Mouse (Mus musculus) left cerebral cortex, postnatal 25 days (tissue): ENCODE measurements around the gene Tmprss3. TPM values are rescaled to one million over a fixed set of nuclear protein-coding genes. Genes with fewer than 3 reads are reported as not detected.

ENCODE experiments used
- DNase-seq, 2 experiments: peaks; one replicate each; pipeline ENCODE4 v3.0.0; 2022; ENCODE audit warnings: low spot score in 2 of 2, mixed read lengths in 1 of 2
- intact Hi-C: fragments of 180-260 bp; cut with DNase I; formaldehyde crosslinking; loops from one replicate; pipeline ENCODE4 v1.15.1; 2025
- total RNA-seq, 2 experiments: library from RNA; stranded (reverse); gene quantifications; 2 replicates each; pipeline ENCODE4 v1.2.3; 2021

Tmprss3 gene
- under 1 TPM in 1 of 2 experiments, not detected in 1; 0.14 TPM for total RNA-seq

- no peak for DNase-seq
- intact Hi-C loops: no loop called here
Measured at GRCm38 (mm10) chr17:31198877-31199276, at the start of gene Tmprss3. Gene Tmprss3, minus strand, starts transcription at chr17:31198977.

DNA sequence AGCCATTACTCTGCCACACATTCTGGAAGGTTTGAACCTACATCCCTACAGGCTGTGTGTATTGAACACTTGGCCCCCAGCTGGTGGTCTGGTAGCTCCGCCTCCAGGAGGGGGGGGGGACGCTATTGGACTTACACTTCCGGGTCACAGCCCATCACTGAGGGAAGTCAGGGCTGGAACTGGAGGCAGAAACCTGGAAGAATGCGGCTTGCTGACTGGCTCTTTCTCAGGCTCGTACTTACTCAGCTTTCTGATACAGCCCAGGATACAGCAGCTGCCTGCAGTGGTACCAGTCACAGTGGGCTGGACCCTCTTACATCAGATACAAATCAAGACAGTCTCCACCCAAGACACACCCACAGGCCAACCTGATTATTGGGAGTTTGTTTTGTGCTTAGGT lies 48.4 kb upstream of the Tmprss3 start:
- intact Hi-C loops: no loop called here
- DNase-seq: no peak

- intact Hi-C loops: no loop called here
- DNase-seq: no peak
Measured at GRCm38 (mm10) chr17:31245321-31245720, 46.5 kb upstream of the Tmprss3 start.

GRCm38 (mm10) chr17:31242764-31243163 lies 44.0 kb upstream of the Tmprss3 start:
- intact Hi-C loops: loop anchor here (5.0 kb wide), 1 partner anchor 105 kb away; no protein-coding TSS in a partner anchor
- no peak for DNase-seq

DNA sequence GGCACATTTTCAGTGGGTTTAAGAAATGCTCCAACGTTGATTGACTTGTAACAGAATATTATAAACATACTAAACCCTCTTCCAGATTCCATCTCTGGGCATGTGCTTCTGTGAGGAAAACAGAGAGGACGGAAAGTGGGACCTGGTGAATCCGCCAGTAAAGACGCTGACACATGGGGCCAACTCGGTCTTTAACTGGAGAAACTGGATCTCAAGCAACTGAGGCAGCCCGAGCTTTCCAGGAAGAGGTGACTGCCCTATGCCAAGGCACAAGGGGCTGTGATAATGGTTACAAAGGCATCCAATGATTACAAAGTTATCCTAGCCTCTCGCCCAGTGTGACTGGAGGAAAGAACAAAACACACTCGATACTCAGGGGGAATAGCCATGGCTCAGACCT lies 42.4 kb upstream of the Tmprss3 start:
- intact Hi-C loops: loop anchor here (5.0 kb wide), 1 partner anchor 104 kb away; no protein-coding TSS in a partner anchor
- no peak for DNase-seq

DNA sequence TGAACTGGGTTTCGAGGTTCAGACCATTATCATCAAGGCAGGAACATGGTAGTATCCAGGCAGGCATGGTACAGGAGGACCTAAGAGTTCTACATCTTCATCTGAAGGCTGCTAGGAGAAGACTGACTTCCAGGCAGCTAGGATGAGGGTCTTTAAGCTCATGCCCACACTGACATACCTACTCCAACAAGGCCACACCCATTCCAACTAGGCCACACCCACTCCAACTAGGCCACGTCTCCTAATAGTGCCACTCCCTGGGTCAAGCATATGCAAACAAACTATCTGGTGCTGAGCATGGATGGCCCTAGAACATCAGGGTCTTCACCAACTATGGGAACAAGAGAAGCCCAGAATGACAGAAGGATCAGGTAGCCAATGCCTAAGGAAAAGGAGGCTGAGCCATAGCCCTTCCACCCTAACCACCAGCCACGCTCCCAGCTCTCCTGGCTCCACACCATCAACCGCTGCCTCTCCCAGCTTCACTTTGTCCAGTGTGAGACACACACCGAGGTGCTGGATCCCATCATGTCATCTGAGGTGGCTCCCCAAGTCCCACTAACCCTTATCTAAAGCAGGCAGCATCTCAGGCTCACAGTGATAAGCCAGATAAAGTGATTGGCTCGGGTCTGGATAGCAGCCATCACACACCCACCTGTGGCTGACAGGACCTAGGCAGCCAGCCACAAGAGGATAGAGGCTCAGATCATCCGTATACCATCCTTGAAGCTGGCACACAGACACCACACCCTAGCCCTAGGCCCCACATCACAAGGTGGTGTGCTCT lies 39.6 kb upstream of the Tmprss3 start:
- no peak for DNase-seq
- intact Hi-C loops: no loop called here

DNA sequence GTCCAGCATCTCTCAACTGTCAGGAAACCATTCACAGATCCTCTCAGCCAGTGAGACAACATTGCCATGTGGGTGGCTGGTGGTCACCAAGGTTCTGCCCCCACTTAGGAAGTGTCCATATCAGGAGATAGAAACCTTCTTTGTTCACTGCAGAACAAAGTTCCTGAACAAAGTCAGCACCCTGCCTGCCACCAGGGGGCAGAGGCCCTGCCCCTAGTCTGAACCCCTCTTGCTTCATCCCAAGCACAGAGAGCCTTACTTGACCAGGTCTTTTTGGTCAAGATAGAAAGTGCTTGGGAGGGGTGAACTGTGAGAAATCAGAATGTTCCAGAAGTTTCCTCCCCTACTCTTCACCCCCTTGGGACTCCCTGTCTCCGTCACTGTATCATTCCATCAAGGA lies 37.1 kb upstream of the Tmprss3 start:
- DNase-seq: no peak
- intact Hi-C loops: no loop called here

- DNase-seq: no peak
- intact Hi-C loops: no loop called here
Measured at GRCm38 (mm10) chr17:31232251-31233010, 33.7 kb upstream of the Tmprss3 start.

GRCm38 (mm10) chr17:31231780-31232179 lies 33.0 kb upstream of the Tmprss3 start:
- DNase-seq: no peak
- intact Hi-C loops: no loop called here

DNA sequence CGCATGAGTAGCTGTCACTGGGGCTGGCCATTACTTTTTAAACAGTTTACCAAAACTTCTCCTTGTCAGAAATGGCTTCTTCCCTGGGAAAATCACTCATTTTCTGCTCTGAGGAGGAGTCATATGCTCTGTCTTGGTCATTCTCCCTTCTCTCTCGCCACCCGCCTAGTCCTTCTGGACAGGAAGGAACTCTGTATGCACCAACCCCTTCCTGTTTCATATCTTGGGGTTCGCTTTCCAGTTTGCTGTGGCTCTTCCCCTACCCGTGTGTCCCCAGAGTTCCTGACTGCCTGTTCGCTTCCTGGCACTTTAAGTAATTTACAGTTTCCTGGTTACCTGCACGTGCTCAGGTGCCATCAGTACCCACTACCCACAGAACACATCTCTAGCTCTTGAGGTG lies 28.2 kb upstream of the Tmprss3 start:
- DNase-seq: no peak
- intact Hi-C loops: no loop called here

- intact Hi-C loops: no loop called here
- DNase-seq: peak; percentile 36 to 81
Measured at GRCm38 (mm10) chr17:31226368-31226767, 27.6 kb upstream of the Tmprss3 start.

GRCm38 (mm10) chr17:31224591-31224990 lies 25.8 kb upstream of the Tmprss3 start:
- intact Hi-C loops: no loop called here
- DNase-seq: no peak

DNA sequence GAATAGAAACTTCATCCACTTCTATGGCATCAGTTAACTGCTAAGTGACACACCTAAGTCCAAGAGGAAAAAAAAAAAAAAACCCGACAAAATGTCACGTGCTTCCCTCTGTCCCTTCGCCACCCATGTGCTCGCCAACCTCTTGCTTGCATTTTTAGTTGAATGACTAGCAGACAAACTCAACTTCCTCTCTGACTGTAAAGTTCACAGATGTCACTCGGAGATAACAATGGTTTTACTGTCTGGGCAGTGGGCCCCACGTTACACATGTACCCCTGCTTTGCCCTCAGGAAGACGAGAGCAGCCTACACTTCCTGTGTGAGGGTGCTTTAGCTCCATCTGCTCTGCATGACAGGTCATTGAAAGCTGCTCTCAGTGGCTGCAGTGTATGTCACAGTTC lies 25.1 kb upstream of the Tmprss3 start:
- intact Hi-C loops: no loop called here

GRCm38 (mm10) chr17:31222810-31223310 lies 24.1 kb upstream of the Tmprss3 start:
- intact Hi-C loops: no loop called here
- DNase-seq: no peak

More for the DNA sequence above, 25.1 kb upstream of the Tmprss3 start:
- no peak for DNase-seq

- intact Hi-C loops: no loop called here
- DNase-seq: no peak
Measured at GRCm38 (mm10) chr17:31216068-31216955, 17.5 kb upstream of the Tmprss3 start.

DNA sequence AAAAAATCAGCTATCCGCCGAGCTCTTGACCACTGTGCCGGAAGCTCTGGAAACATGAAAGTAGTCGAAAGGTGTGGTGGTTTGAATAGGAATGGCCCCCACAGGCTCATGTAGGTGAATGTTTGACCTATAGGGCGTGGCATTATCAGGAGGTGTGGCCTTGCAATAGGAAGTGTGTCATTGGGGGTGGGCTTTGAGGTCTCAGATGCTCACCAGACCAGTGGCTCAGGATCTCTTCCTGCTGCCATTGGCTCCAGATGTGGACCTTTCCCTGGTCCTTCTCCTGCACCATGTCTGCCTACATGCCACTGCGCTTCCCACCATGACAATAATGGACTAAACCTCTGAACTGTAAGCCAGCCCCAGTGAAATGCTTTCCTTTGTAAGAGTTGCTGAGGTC lies 13.1 kb upstream of the Tmprss3 start:
- intact Hi-C loops: no loop called here

DNA sequence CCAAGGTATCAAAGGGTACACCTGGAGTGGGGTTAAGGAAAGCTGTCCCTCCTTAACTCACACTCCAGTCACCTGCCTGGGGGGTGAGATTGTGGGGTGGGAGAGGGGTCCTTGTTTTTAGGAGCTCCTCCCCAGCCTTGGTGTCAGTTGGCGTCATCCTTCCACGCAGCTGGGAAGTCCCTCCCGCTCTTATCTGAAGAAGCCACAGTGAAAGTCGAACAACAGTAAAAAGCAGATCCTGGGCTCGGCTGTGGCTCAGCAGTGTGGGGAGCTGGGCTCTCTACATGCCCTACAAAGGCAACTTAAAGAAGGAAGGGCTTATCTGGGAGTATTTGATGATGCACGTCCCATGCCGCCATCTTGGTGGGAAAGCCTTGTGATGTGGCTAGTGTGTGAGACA lies 11.5 kb upstream of the Tmprss3 start:
- no peak for DNase-seq
- intact Hi-C loops: no loop called here

More for the DNA sequence above, 13.1 kb upstream of the Tmprss3 start:
- DNase-seq: no peak

DNA sequence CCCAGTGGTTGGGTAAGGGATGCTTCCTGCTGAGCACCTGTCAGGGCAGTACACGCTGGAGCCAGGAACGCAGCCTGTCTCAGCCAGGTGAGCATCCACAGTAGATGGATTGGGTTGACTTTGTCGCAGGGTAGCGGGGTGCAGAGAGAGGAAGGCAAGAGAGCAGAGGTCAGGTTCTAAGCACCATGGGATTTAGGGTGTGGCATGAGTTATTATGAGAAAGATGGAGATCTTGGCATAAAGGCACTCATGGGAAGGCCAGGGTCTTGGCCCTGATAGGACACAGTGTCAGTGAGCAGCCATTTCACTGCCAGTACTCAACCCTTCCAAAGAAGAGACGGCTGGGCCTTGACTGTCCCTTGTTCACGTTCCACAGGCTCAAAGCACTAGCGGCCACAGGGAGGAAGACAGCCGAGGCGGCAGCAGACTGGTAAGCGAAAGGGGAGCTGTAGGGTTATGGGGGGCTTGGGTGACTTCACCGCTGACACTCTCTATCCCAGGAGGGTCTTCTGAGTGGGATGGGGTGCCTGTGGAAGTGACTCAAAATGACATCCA lies 10.7 kb upstream of the Tmprss3 start:
- no peak for DNase-seq
- intact Hi-C loops: no loop called here

DNA sequence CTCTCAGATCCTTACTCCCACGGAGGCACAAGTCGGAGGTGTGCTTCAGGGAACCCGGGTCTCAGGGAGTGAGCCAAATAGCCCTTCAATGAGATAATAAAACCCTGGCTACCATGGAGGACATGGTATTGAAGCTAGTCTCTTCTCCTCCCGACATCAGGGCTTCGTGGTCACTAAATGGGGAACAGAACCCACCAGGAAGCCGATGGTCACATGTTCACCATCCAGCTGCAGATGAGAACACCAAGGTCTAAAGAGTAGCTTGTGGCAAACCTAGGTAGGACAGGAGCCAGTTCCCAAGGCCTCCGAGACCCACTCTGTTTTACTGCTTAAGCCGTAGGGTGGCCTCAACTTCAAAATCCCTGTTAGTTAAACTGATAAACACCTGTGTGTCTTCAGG lies 9.9 kb upstream of the Tmprss3 start:
- intact Hi-C loops: no loop called here
- no peak for DNase-seq
